Mouse (Mus musculus) forebrain, embryonic 11.5 days (tissue): Measurements from ENCODE around the gene Irgm1. TPM values are rescaled to one million over a fixed set of nuclear protein-coding genes. Genes with fewer than 3 reads are reported as not detected.
A peak's percentile ranks its signal among the peaks of the same experiment; 100 is the strongest.

Experiments
- ATAC-seq: fragments of 200-750 bp; cut with Nextera tagmentation; replicated peaks from 2 replicates; pipeline ENCODE4 v1.8.0; 2017; ENCODE audit warnings: moderate TSS enrichment; ENCODE audit not compliant: low FRiP score
- DNase-seq: peaks from one replicate; pipeline ENCODE4 v3.0.0-alpha.2; 2017; ENCODE audit warnings: low spot score
- H3K27ac ChIP-seq: fragments of 300-500 bp; sonication (generic); 2 replicates; pipeline ENCODE4 v1.5.1; 2014; ENCODE audit warnings: low read depth, low read length
- H3K27me3 ChIP-seq: fragments of 300-500 bp; sonication (generic); 2 replicates; pipeline ENCODE4 v1.6.1; 2014; ENCODE audit warnings: mild to moderate bottlenecking, low read length, mixed read lengths; ENCODE audit not compliant: control insufficient read depth, insufficient read depth
- H3K36me3 ChIP-seq: fragments of 300-500 bp; sonication (generic); 2 replicates; pipeline ENCODE4 v1.6.1; 2014; ENCODE audit warnings: mild to moderate bottlenecking, low read length, moderate library complexity, mixed read lengths; ENCODE audit not compliant: control insufficient read depth, insufficient read depth
- H3K4me1 ChIP-seq: fragments of 300-500 bp; sonication (generic); replicated peaks from 2 replicates; pipeline ENCODE4 v1.6.1; 2014; ENCODE audit warnings: low read length, mixed read lengths; ENCODE audit not compliant: control insufficient read depth, insufficient read depth
- H3K4me2 ChIP-seq: fragments of 300-500 bp; sonication (generic); 2 replicates; pipeline ENCODE4 v1.6.1; 2014; ENCODE audit warnings: low read depth, mild to moderate bottlenecking, low read length, moderate library complexity, mixed read lengths; ENCODE audit not compliant: severe bottlenecking
- H3K4me3 ChIP-seq: fragments of 300-500 bp; sonication (generic); 2 replicates; pipeline ENCODE4 v1.5.1; 2014; ENCODE audit warnings: low read depth, low read length
- H3K9ac ChIP-seq: fragments of 300-500 bp; sonication (generic); 2 replicates; pipeline ENCODE4 v1.6.1; 2014; ENCODE audit warnings: low read length
- H3K9me3 ChIP-seq: fragments of 300-500 bp; sonication (generic); 2 replicates; pipeline ENCODE4 v1.6.1; 2016; ENCODE audit warnings: low read length, mixed read lengths; ENCODE audit not compliant: control insufficient read depth
- WGBS: fragments of 180-500 bp; shearing (Covaris S2); extraction: QIAGEN DNeasy Blood & Tissue Kit; methylation state at CpG from one replicate; pipeline ENCODE4 v1.1.7; 2014; 5-methylcytosine and 5-hydroxymethylcytosine counted together
- polyA plus RNA-seq: library from polyadenylated mRNA; unstranded; fragments of >200 nt; fragmentation: Nextera tagmentation; extraction: Ambion mirVana; gene quantifications from 2 replicates; pipeline ENCODE4 v1.2.1, GENCODE M21; 2014

Irgm1 gene
- polyA plus RNA-seq, 1 experiment from 2014 or later, result 1.5 TPM

- peaks cover 6% of the 10 kb centered on the region; the same call in 1 of the 2 replicates for H3K27me3 ChIP-seq
- peaks cover 2% of the 10 kb centered on the region; the same call in 1 of the 2 replicates for H3K4me1 ChIP-seq
- H3K27ac ChIP-seq, result no peak overlapping the region
- H3K4me2 ChIP-seq, result peak overlapping the region; percentile 77; the same call in 1 of the 2 replicates
- H3K9me3 ChIP-seq, result no peaks in the 10 kb centered on the region
- H3K4me3 ChIP-seq, result peak overlapping the region; percentile 75
- H3K36me3 ChIP-seq, result no peaks in the 10 kb centered on the region
- DNase-seq (no peak), ATAC-seq (no peak)
- no peak overlapping the region for H3K9ac ChIP-seq
- 71% methylated on average over 10 of the region's 10 CpGs for WGBS
These were observed 32.4 kb downstream of the Irgm1 start for GRCm38 (mm10) chr11:48838879-48839680.

- H3K27me3 ChIP-seq, result peaks cover 6% of the 10 kb centered on the region; the same call in 1 of the 2 replicates
- no peak for DNase-seq
These were observed 33.2 kb downstream of the Irgm1 start for GRCm38 (mm10) chr11:48838181-48838797.

GRCm38 (mm10) chr11:48837310-48838180, 33.9 kb downstream of the Irgm1 start:
- DNase-seq (peak; percentile 78), ATAC-seq (peak; percentile 34)
- Histone ChIP-seq H3K9me3 (no peaks in the 10 kb centered on the region), H3K4me2 (peak overlapping the region; percentile 77), H3K4me3 (peak overlapping the region; percentile 75), H3K9ac (peak overlapping the region; percentile 70), H3K4me1 (peaks cover 2% of the 10 kb centered on the region; the same call in 1 of the 2 replicates), H3K36me3 (no peaks in the 10 kb centered on the region), H3K27me3 (peaks cover 6% of the 10 kb centered on the region; the same call in 1 of the 2 replicates), H3K27ac (no peak overlapping the region)
- under 1% methylated on average over 77 of the region's 77 CpGs for WGBS

More at GRCm38 (mm10) chr11:48838181-48838797, 33.2 kb downstream of the Irgm1 start:
- Histone ChIP-seq H3K4me1 (peaks cover 2% of the 10 kb centered on the region; the same call in 1 of the 2 replicates), H3K4me2 (peak overlapping the region; percentile 77), H3K36me3 (no peaks in the 10 kb centered on the region), H3K9me3 (no peaks in the 10 kb centered on the region), H3K27ac (no peak overlapping the region), H3K9ac (peak overlapping the region; percentile 70; the same call in 1 of the 2 replicates), H3K4me3 (peak overlapping the region; percentile 75)
- WGBS, result 3% methylated on average over 16 of the region's 16 CpGs
- ATAC-seq, result 0 out of 2 replicates have a peak, but pooled peaks have one; percentile 10

- H3K36me3 ChIP-seq, result no peaks in the 10 kb centered on the region
- H3K27me3 ChIP-seq, result peaks cover 6% of the 10 kb centered on the region; the same call in 1 of the 2 replicates
- no peak for DNase-seq
- peak overlapping the region; percentile 70 for H3K9ac ChIP-seq
- ATAC-seq, result no peak
- peak overlapping the region; percentile 75 for H3K4me3 ChIP-seq
- 7% methylated on average over 11 of the region's 11 CpGs for WGBS
- no peaks in the 10 kb centered on the region for H3K9me3 ChIP-seq
- H3K4me1 ChIP-seq, result peaks cover 2% of the 10 kb centered on the region; the same call in 1 of the 2 replicates
- no peak overlapping the region for H3K27ac ChIP-seq
- peak overlapping the region; percentile 77 for H3K4me2 ChIP-seq
These were observed 34.5 kb downstream of the Irgm1 start for GRCm38 (mm10) chr11:48836990-48837309.

GRCm38 (mm10) chr11:48835923-48836322, 35.6 kb downstream of the Irgm1 start:
- Histone ChIP-seq H3K27me3 (peaks cover 6% of the 10 kb centered on the region; the same call in 1 of the 2 replicates), H3K9ac (no peak overlapping the region), H3K36me3 (no peaks in the 10 kb centered on the region), H3K27ac (no peak overlapping the region), H3K4me3 (no peak overlapping the region), H3K4me2 (no peak overlapping the region), H3K4me1 (peaks cover 2% of the 10 kb centered on the region; the same call in 1 of the 2 replicates), H3K9me3 (no peaks in the 10 kb centered on the region)
- WGBS, result 81% methylated on average over 6 of the region's 6 CpGs
- ATAC-seq (no peak), DNase-seq (no peak)

GRCm38 (mm10) chr11:48833731-48834639, 37.5 kb downstream of the Irgm1 start:
- H3K4me1 ChIP-seq, result peaks cover 2% of the 10 kb centered on the region; the same call in 1 of the 2 replicates
- H3K4me2 ChIP-seq, result peak overlapping the region; percentile 54
- no peaks in the 10 kb centered on the region for H3K36me3 ChIP-seq
- ATAC-seq (peak; percentile 90), DNase-seq (peak; percentile 95)
- H3K9ac ChIP-seq, result peak overlapping the region; percentile 54
- 0 out of 2 replicates have a peak overlapping the region, but pooled peaks have one; percentile 52 for H3K27ac ChIP-seq
- under 1% methylated on average over 30 of the region's 30 CpGs for WGBS
- peaks cover 6% of the 10 kb centered on the region; the same call in 1 of the 2 replicates for H3K27me3 ChIP-seq
- H3K9me3 ChIP-seq, result no peaks in the 10 kb centered on the region
- H3K4me3 ChIP-seq, result peak overlapping the region; percentile 52

- Histone ChIP-seq H3K4me1 (0 out of 2 replicates have a peak, but pooled peaks cover 2% of the 10 kb centered on the region), H3K4me2 (peak overlapping the region; percentile 54; the same call in 1 of the 2 replicates), H3K9ac (no peak overlapping the region), H3K27ac (no peak overlapping the region), H3K9me3 (no peaks in the 10 kb centered on the region), H3K36me3 (no peaks in the 10 kb centered on the region), H3K27me3 (peaks cover 6% of the 10 kb centered on the region; the same call in 1 of the 2 replicates), H3K4me3 (peak overlapping the region; percentile 52)
- DNase-seq (no peak), ATAC-seq (no peak)
- WGBS, result 48% methylated on average over 9 of the region's 9 CpGs
These were observed 38.3 kb downstream of the Irgm1 start for GRCm38 (mm10) chr11:48833078-48833730.
